Mouse (Mus musculus): ENCODE results near the gene Slc23a4.

GRCm38 (mm10) chr6:34901911-34902444 lies 86.2 kb downstream of the Slc23a4 start:
- TF ChIP-seq EP300 (IDR thresholded peaks at IDR 0.05; ENCODE audit: low read depth) (no peak), CTCF (IDR thresholded peaks at IDR 0.05; ENCODE audit: low read depth) (no peak)

All from liver, postnatal 0 days (tissue).